Mouse (Mus musculus) right cerebral cortex, postnatal 10 days (tissue): ENCODE measurements around the gene Ciao2b.
A peak's percentile ranks its signal among the peaks of the same experiment; 100 is the strongest.

Experiments used
- DNase-seq, 2 experiments: peaks; one replicate each; pipeline ENCODE4 v3.0.0; 2021; ENCODE audit warnings: low spot score in 2 of 2

The Ciao2b gene

GRCm38 (mm10) chr8:104620765-104621164 is 21.0 kb downstream of the Ciao2b start:
- no peak for DNase-seq

GRCm38 (mm10) chr8:104613119-104613518 is 28.6 kb downstream of the Ciao2b start:
- DNase-seq, result no peak

GRCm38 (mm10) chr8:104611613-104612012 is 30.2 kb downstream of the Ciao2b start:
- no peak for DNase-seq

- no peak for DNase-seq
Measured at GRCm38 (mm10) chr8:104610185-104610766, 31.5 kb downstream of the Ciao2b start.

GRCm38 (mm10) chr8:104609222-104609621 is 32.5 kb downstream of the Ciao2b start:
- DNase-seq, result no peak

GRCm38 (mm10) chr8:104607944-104608343 is 33.8 kb downstream of the Ciao2b start:
- DNase-seq, result no peak

- DNase-seq, result peak in 1 of 2 experiments; percentile 49
Measured at GRCm38 (mm10) chr8:104606329-104606728, 35.4 kb downstream of the Ciao2b start.

- no peak for DNase-seq
Measured at GRCm38 (mm10) chr8:104603245-104603593, 38.5 kb downstream of the Ciao2b start.

GRCm38 (mm10) chr8:104602468-104603244 is 39.1 kb downstream of the Ciao2b start:
- DNase-seq, result peak; percentile 91 to 92

GRCm38 (mm10) chr8:104601941-104602371 is 39.8 kb downstream of the Ciao2b start:
- DNase-seq, result no peak

GRCm38 (mm10) chr8:104601386-104601785 is 40.4 kb downstream of the Ciao2b start:
- DNase-seq, result no peak

GRCm38 (mm10) chr8:104598496-104598895 is 43.3 kb downstream of the Ciao2b start:
- no peak for DNase-seq

GRCm38 (mm10) chr8:104597656-104598055 is 44.1 kb downstream of the Ciao2b start:
- DNase-seq, result peak in 1 of 2 experiments; percentile 48

- DNase-seq, result no peak
Measured at GRCm38 (mm10) chr8:104595773-104596536, 45.8 kb downstream of the Ciao2b start.

GRCm38 (mm10) chr8:104594611-104595362 is 47.0 kb downstream of the Ciao2b start:
- no peak for DNase-seq

GRCm38 (mm10) chr8:104593536-104594325 is 48.0 kb downstream of the Ciao2b start:
- DNase-seq, result no peak

GRCm38 (mm10) chr8:104592566-104592965 is 49.2 kb downstream of the Ciao2b start:
- DNase-seq, result no peak

GRCm38 (mm10) chr8:104591856-104592255 is 49.9 kb downstream of the Ciao2b start:
- no peak for DNase-seq

GRCm38 (mm10) chr8:104591133-104591834 is 50.5 kb downstream of the Ciao2b start, which contains the start of gene Pdp2:
Gene Pdp2 (plus strand): TSS chr8:104591451.
- DNase-seq, result peak; percentile 95

GRCm38 (mm10) chr8:104590284-104590683 is 51.5 kb downstream of the Ciao2b start:
- DNase-seq, result no peak
